In the genomic region with DNA sequence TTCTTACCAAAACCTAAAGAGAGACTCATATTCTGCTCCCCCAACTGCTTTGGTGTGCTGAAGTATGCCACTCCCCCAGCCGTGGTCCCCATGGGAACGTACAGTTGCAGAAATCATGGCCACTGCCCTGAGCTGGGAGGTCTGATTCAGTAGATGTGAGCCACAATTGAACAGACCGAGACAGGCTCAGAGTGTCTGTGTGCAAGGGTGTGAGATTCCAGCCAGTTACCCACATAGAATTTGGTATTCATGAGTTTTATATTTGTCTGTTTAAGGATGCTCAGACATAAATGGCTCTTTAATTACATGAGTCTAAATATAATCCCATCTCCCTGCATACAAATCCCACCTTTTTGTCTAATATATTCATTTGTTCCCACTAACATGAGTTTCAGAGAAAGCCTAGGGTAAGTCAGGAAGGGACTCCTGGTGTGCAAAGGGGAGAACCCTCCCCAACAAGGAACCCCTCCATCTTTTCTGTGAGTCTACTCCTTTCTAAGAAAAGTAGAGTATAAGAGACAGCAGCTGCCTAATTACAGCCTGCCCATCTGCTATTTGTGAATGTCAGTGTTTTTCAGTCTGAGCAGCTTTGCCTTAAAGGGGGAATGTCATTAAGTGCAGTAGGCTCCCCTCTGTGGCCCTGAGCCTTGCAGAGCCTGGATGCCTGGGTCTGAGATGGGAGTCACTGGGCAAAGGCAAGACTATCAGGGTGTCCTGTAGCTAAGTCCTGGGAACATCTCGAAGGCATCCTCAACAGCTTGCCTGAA, we compare ENCODE assay signal across 17 mouse cellular contexts. TPM values are rescaled to one million over a fixed set of nuclear protein-coding genes. Genes with fewer than 3 reads are reported as not detected.
DNase-seq lines count a peak whose midpoint lies in the region; ATAC-seq and TF ChIP-seq lines count a peak whose summit lies in the region.
"Had no signal": no experiment of that assay in that cellular context is flagged by ENCODE, and none has a peak within 500 bp of the region (broad histone marks: within the 10 kb centered on the region; RNA-seq: fewer than 3 reads in every experiment).

No protein-coding gene starts in this region.

- no peaks in the 10 kb centered on the region for H3K36me3 ChIP-seq in kidney, embryonic 16.5 days (ENCODE audit: insufficient read depth, low read length)
- H3K36me3 ChIP-seq: intestine, embryonic 15.5 days; midbrain, embryonic 13.5 days had no signal

- no peak overlapping the region for H3K4me2 ChIP-seq in kidney, embryonic 16.5 days (replicated peaks; ENCODE audit: low read depth, low read length)
- H3K4me2 ChIP-seq: heart, embryonic 11.5 days; intestine, embryonic 15.5 days; midbrain, embryonic 13.5 days had no signal

- 0 out of 2 replicates have a peak, but pooled peaks cover 4% of the 10 kb centered on the region for H3K9me3 ChIP-seq in kidney, embryonic 16.5 days (ENCODE audit: low read length)
- H3K9me3 ChIP-seq: intestine, embryonic 15.5 days; midbrain, embryonic 13.5 days had no signal

- DNase-seq in frontal cortex, postnatal 25 days (ENCODE audit: low spot score in 2 of 2): no peak
- DNase-seq in brain, embryonic 14.5 days (ENCODE audit: low read depth): peak; percentile 83
- peak; percentile 14 to 41 for DNase-seq in layer of hippocampus, postnatal 14 days (ENCODE audit: low spot score in 2 of 2)
- peak; percentile 27 for DNase-seq in right cerebral cortex, adult 18-20 months
- DNase-seq in cerebellum, adult 18-20 months: no peak
- DNase-seq in thymus, postnatal 10 days (ENCODE audit: low spot score in 2 of 2): no peak
- DNase-seq: cerebellum, postnatal 10 days; gastrocnemius, postnatal 25 days; heart, postnatal 4 days; kidney, postnatal 25 days; lung, postnatal 14 days had no signal

- H3K4me1 ChIP-seq in kidney, embryonic 16.5 days (ENCODE audit: insufficient read depth, low read length): no peaks in the 10 kb centered on the region
- H3K4me1 ChIP-seq: intestine, embryonic 15.5 days had no signal

- H3K27me3 ChIP-seq in kidney, embryonic 16.5 days (ENCODE audit: insufficient read depth, low read length): no peaks in the 10 kb centered on the region
- H3K27me3 ChIP-seq: intestine, embryonic 15.5 days; midbrain, embryonic 13.5 days had no signal

- no peak overlapping the region for H3K9ac ChIP-seq in kidney, embryonic 16.5 days (replicated peaks; ENCODE audit: low read length)
- H3K9ac ChIP-seq: intestine, embryonic 15.5 days; liver, embryonic 14.5 days; midbrain, embryonic 13.5 days had no signal

- no peak for TF ChIP-seq CTCF in brain, embryonic 14.5 days (IDR thresholded peaks at IDR 0.05; ENCODE audit: borderline replicate concordance, extremely low read depth, insufficient read depth, insufficient read length)

- H3K4me3 ChIP-seq in kidney, embryonic 16.5 days (ENCODE audit: low read length): no peak overlapping the region
- H3K4me3 ChIP-seq: intestine, embryonic 15.5 days; midbrain, embryonic 13.5 days had no signal

- 77% methylated on average over 4 of the region's 4 CpGs for WGBS in kidney, embryonic 16.5 days

- ATAC-seq in frontal cortex, adult (ENCODE audit: low TSS enrichment): peak; percentile 86
- ATAC-seq in kidney, embryonic 16.5 days (ENCODE audit: low FRiP score, low TSS enrichment): no peak
- ATAC-seq: intestine, embryonic 15.5 days; midbrain, embryonic 13.5 days had no signal

- no peak for TF ChIP-seq POLR2A in brain, embryonic 14.5 days (IDR thresholded peaks at IDR 0.05; ENCODE audit: borderline replicate concordance, extremely low read depth, insufficient read depth, insufficient read length, poor library complexity, severe bottlenecking)

- H3K27ac ChIP-seq in kidney, embryonic 16.5 days (ENCODE audit: low read length): no peak overlapping the region
- H3K27ac ChIP-seq: intestine, embryonic 15.5 days; liver, embryonic 14.5 days; midbrain, embryonic 13.5 days had no signal

RNA-seq across cellular contexts. Expression of a gene that starts 29.5 kb away (rescaled TPM):
- 42.7 and 80.3 TPM in 2 replicates for polyA plus RNA-seq in brain, embryonic 14.5 days (2012; rRNA removed)
- total RNA-seq in layer of hippocampus, postnatal 14 days (2021): 100 to 1,000 TPM; 266 to 276 TPM
- polyA plus RNA-seq in kidney, embryonic 16.5 days (2015; fragmentation: Nextera tagmentation; extraction: Ambion mirVana): 0.59 and 0.64 TPM in 2 replicates

Comparison
In these comparisons a context has a peak if more than half of its experiments do, and no peak if none do; other contexts are left out.
1. DNase-seq: peak in brain, embryonic 14.5 days (single experiment), layer of hippocampus, postnatal 14 days (2 of 2) and right cerebral cortex, adult 18-20 months (single experiment); none in frontal cortex, postnatal 25 days (0 of 2), cerebellum, adult 18-20 months (0 of 2) and thymus, postnatal 10 days (0 of 2).
2. RNA of a gene that starts 29.5 kb away (polyA plus RNA-seq): 42.7 to 80.3 TPM in brain, embryonic 14.5 days; 0.59 to 0.64 TPM in kidney, embryonic 16.5 days; every median in the first group is over 10 times any median in the second.